Mouse (Mus musculus) C2C12 (cell line): ENCODE data around the gene Rpa2. TPM values are rescaled to one million over a fixed set of nuclear protein-coding genes. Genes with fewer than 3 reads are reported as not detected.
"Not testable (repeated sequence)": the region's sequence is repeated elsewhere in the genome, so short reads cannot be mapped to it uniquely, and the experiment has no call there.

ENCODE experiments used
- H3K27me3 ChIP-seq: one replicate; pipeline ENCODE4 v1.6.1; 2011; ENCODE audit not compliant: control insufficient read depth, insufficient read depth, insufficient read length
- H3K36me3 ChIP-seq: one replicate; pipeline ENCODE4 v1.6.1; 2011; ENCODE audit not compliant: control insufficient read depth, insufficient read depth
- H3K4me3 ChIP-seq: one replicate; pipeline ENCODE4 v1.5.1; 2011; ENCODE audit warnings: mild to moderate bottlenecking, control low read depth; ENCODE audit not compliant: poor library complexity, insufficient read depth, severe bottlenecking
- H3K79me2 ChIP-seq: one replicate; pipeline ENCODE4 v1.6.1; 2011; ENCODE audit not compliant: control insufficient read depth, insufficient read depth
- H3K79me3 ChIP-seq: one replicate; pipeline ENCODE4 v1.6.1; 2011; ENCODE audit warnings: low read depth, control low read depth
- H3ac ChIP-seq: one replicate; pipeline ENCODE3; 2011; ENCODE audit warnings: low read depth; ENCODE audit not compliant: control insufficient read depth, insufficient read length
- CEBPB ChIP-seq: IDR thresholded peaks from one replicate; pipeline ENCODE4 v1.6.1; 2011; ENCODE audit warnings: low read depth, mild to moderate bottlenecking, control low read depth, moderate library complexity
- CTCF ChIP-seq: IDR thresholded peaks from one replicate; pipeline ENCODE4 v1.5.1; 2011; ENCODE audit not compliant: control insufficient read depth, insufficient read depth, insufficient read length
- FOSL1 ChIP-seq: IDR thresholded peaks from one replicate; pipeline ENCODE4 v1.8.0; 2011; ENCODE audit warnings: mild to moderate bottlenecking, low read length; ENCODE audit not compliant: poor library complexity, insufficient read depth, severe bottlenecking
- MAX ChIP-seq: IDR thresholded peaks from one replicate; pipeline ENCODE4 v1.6.1; 2011; ENCODE audit warnings: mild to moderate bottlenecking, control low read depth
- MYOD1 ChIP-seq: IDR thresholded peaks from one replicate; pipeline ENCODE4 v1.6.1; 2011; ENCODE audit warnings: low read depth; ENCODE audit not compliant: control insufficient read depth, insufficient read length
- MYOG ChIP-seq: IDR thresholded peaks from one replicate; pipeline ENCODE4 v1.6.1; 2011; ENCODE audit not compliant: control insufficient read depth, insufficient read length; ENCODE audit errors: extremely low read depth
- USF1 ChIP-seq: IDR thresholded peaks from one replicate; pipeline ENCODE4 v1.6.1; 2011; ENCODE audit warnings: low read depth, mild to moderate bottlenecking, control low read depth, moderate library complexity
- polyA plus RNA-seq: library from polyadenylated mRNA; unstranded; fragments of >200 nt; fragmentation: generic; extraction: Trizol; gene quantifications from one replicate; pipeline ENCODE4 v1.2.1, GENCODE M21; 2012; ENCODE audit warnings: missing spikeins

Gene Rpa2
- polyA plus RNA-seq, 1 experiment = 63.9 TPM

DNA sequence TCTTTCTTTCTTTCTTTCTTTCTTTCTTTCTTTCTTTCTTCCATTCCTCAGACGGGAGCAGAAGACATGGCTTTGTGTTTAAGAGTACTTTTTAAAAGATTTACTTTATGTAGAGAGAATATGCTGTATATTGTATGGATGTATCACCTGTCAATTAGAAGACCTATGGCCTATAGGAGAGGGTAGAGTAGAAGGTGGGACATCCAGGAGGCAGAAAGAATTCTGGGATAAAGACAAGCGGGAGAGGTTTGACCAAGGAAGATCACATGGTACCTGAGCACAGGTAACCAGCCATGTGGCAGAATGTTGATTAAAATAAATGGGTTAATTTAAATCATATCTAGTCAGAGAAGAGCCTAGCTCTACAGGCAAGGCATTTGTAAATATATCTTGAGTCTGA lies 33.4 kb upstream of the Rpa2 start:
- no peak overlapping the region for H3K4me3 ChIP-seq

GRCm38 (mm10) chr4:132735389-132735788 lies 32.7 kb upstream of the Rpa2 start:
- Histone ChIP-seq H3ac (no peak overlapping the region), H3K27me3 (no peaks in the 10 kb centered on the region), H3K79me2 (no peaks in the 10 kb centered on the region), H3K79me3 (no peaks in the 10 kb centered on the region), H3K4me3 (no peak overlapping the region), H3K36me3 (peaks cover 23% of the 10 kb centered on the region)
- no peak for TF ChIP-seq MAX
- TF ChIP-seq MYOG = no peak
- TF ChIP-seq CTCF = no peak
- TF ChIP-seq FOSL1 = no peak
- no peak for TF ChIP-seq MYOD1
- TF ChIP-seq USF1 = no peak
- TF ChIP-seq CEBPB = no peak

More for the DNA sequence above, 33.4 kb upstream of the Rpa2 start:
- Histone ChIP-seq H3ac (no peak overlapping the region), H3K36me3 (peaks cover 20% of the 10 kb centered on the region), H3K27me3 (no peaks in the 10 kb centered on the region), H3K79me2 (no peaks in the 10 kb centered on the region), H3K79me3 (no peaks in the 10 kb centered on the region)
- TF ChIP-seq MYOG (no peak), MAX (no peak)

DNA sequence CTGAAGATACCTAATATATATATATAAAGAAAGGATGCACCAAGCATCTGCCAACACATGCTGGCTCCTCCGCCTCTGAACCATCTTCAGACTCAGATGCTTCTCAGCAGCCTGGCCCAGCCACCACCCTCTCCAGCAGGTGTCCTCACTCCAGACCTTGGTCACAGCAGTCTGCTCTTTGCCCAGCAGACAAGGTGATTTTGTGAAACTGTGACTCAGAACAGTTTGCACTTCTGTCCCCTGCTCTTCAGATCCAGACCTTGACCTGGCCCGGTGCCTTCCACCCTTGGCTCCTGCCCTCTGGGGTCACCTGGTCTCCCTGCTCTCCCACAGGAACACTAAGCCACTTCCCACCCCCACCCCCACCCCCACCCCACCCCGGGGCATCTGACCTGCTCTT lies 32.2 kb upstream of the Rpa2 start:
- no peaks in the 10 kb centered on the region for H3K79me2 ChIP-seq
- no peak overlapping the region for H3K4me3 ChIP-seq
- TF ChIP-seq MAX = no peak
- no peak for TF ChIP-seq MYOD1
- TF ChIP-seq MYOG = no peak
- no peak for TF ChIP-seq USF1
- TF ChIP-seq FOSL1 = no peak
- TF ChIP-seq CTCF = no peak
- no peak for TF ChIP-seq CEBPB
- H3ac ChIP-seq = no peak overlapping the region
- no peaks in the 10 kb centered on the region for H3K79me3 ChIP-seq
- H3K36me3 ChIP-seq = peaks cover 23% of the 10 kb centered on the region
- no peaks in the 10 kb centered on the region for H3K27me3 ChIP-seq

- H3K79me3 ChIP-seq, H3K27me3 ChIP-seq, H3K4me3 ChIP-seq, H3K79me2 ChIP-seq, H3ac ChIP-seq: not testable (repeated sequence)
- H3K36me3 ChIP-seq = peaks cover 23% of the 10 kb centered on the region
Observed at GRCm38 (mm10) chr4:132737154-132737553, 31.0 kb upstream of the Rpa2 start.

DNA sequence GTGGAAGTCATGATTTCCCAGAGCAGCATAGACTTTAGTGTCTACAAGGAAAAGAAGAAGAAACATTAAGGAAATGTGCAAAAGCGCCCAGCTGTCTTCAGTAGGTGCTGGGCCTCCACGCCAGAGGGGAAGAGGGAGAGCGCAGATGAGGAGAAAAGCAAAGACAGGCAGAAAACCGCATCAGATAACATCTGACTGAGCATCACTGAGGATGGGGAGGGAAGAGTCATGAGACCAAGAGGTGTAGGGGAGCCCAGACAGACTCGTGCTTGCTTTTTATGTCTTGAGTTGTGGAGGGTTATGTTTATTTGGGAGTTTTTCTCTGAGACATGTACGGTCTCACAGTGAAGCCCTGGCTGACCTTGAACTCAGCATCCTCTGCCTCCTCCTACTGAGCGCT lies 26.6 kb upstream of the Rpa2 start:
- H3K36me3 ChIP-seq = peaks cover 22% of the 10 kb centered on the region
- H3K4me3 ChIP-seq = no peak overlapping the region
- H3K27me3 ChIP-seq = no peaks in the 10 kb centered on the region
- no peak for TF ChIP-seq USF1
- no peak for TF ChIP-seq FOSL1
- no peak for TF ChIP-seq CEBPB
- no peak for TF ChIP-seq MYOG
- no peak for TF ChIP-seq CTCF
- TF ChIP-seq MYOD1 = no peak
- no peak for TF ChIP-seq MAX
- H3K79me2 ChIP-seq = no peaks in the 10 kb centered on the region
- H3K79me3 ChIP-seq = no peaks in the 10 kb centered on the region
- no peak overlapping the region for H3ac ChIP-seq

GRCm38 (mm10) chr4:132743992-132744911 lies 23.9 kb upstream of the Rpa2 start:
- H3K79me2 ChIP-seq = no peaks in the 10 kb centered on the region
- H3K79me3 ChIP-seq = no peaks in the 10 kb centered on the region
- no peak overlapping the region for H3K4me3 ChIP-seq
- H3K27me3 ChIP-seq = no peaks in the 10 kb centered on the region
- TF ChIP-seq USF1 (no peak), CTCF (no peak), MAX (no peak), MYOD1 (no peak), CEBPB (no peak), MYOG (no peak), FOSL1 (no peak)
- H3ac ChIP-seq = no peak overlapping the region
- H3K36me3 ChIP-seq = peaks cover 11% of the 10 kb centered on the region
